Mouse (Mus musculus) heart, adult 2 months (tissue): ENCODE measurements around the gene Aip.

ENCODE experiments used
- CTCF ChIP-seq: fragments of 200-600 bp; IDR thresholded peaks from 2 replicates; pipeline ENCODE4 v1.8.1; 2022; ENCODE audit warnings: antibody characterized with exemption, mild to moderate bottlenecking, moderate library complexity
- EP300 ChIP-seq: fragments of 200-500 bp; IDR thresholded peaks from 2 replicates; pipeline ENCODE4 v1.6.1; 2011; ENCODE audit warnings: low read depth, low read length, control low read depth; ENCODE audit not compliant: insufficient read depth
- POLR2A ChIP-seq: fragments of 200-500 bp; IDR thresholded peaks from 2 replicates; pipeline ENCODE4 v1.6.1; 2011; ENCODE audit warnings: mild to moderate bottlenecking, low read depth, low read length, control low read depth; ENCODE audit not compliant: insufficient read depth

- TF ChIP-seq POLR2A (no peak), CTCF (no peak), EP300 (no peak)
Observed at GRCm38 (mm10) chr19:4118350-4118749, 7.3 kb downstream of the Aip start.
